Mouse (Mus musculus) midbrain, embryonic 11.5 days (tissue): ENCODE data around the gene Crybb3. TPM values are rescaled to one million over a fixed set of nuclear protein-coding genes. Genes with fewer than 3 reads are reported as not detected.
A peak's percentile ranks its signal among the peaks of the same experiment; 100 is the strongest.
"Not testable (repeated sequence)": the region's sequence is repeated elsewhere in the genome, so short reads cannot be mapped to it uniquely, and the experiment has no call there.

Experiments
- ATAC-seq: fragments of 200-750 bp; cut with Nextera tagmentation; 2 replicates; pipeline ENCODE4 v1.8.0; 2017; ENCODE audit warnings: moderate TSS enrichment, moderate library complexity; ENCODE audit not compliant: low FRiP score
- DNase-seq: peaks from one replicate; pipeline ENCODE4 v3.0.0; 2015; ENCODE audit warnings: low spot score; ENCODE audit errors: missing footprints
- H3K27ac ChIP-seq: fragments of 300-500 bp; sonication (generic); 2 replicates; pipeline ENCODE4 v1.5.1; 2014; ENCODE audit warnings: low read depth, low read length
- H3K27me3 ChIP-seq: fragments of 300-500 bp; sonication (generic); 2 replicates; pipeline ENCODE4 v1.6.1; 2014; ENCODE audit warnings: mild to moderate bottlenecking, low read length, moderate library complexity, mixed read lengths; ENCODE audit not compliant: control insufficient read depth, insufficient read depth
- H3K36me3 ChIP-seq: fragments of 300-500 bp; sonication (generic); 2 replicates; pipeline ENCODE4 v1.6.1; 2014; ENCODE audit warnings: mild to moderate bottlenecking, low read length, moderate library complexity, mixed read lengths; ENCODE audit not compliant: control insufficient read depth, insufficient read depth
- H3K4me1 ChIP-seq: fragments of 300-500 bp; sonication (generic); 2 replicates; pipeline ENCODE4 v1.6.1; 2014; ENCODE audit warnings: low read length; ENCODE audit not compliant: control insufficient read depth, insufficient read depth
- H3K4me2 ChIP-seq: fragments of 300-500 bp; sonication (generic); 2 replicates; pipeline ENCODE4 v1.6.1; 2014; ENCODE audit warnings: mild to moderate bottlenecking, moderate library complexity
- H3K4me3 ChIP-seq: fragments of 300-500 bp; sonication (generic); 2 replicates; pipeline ENCODE4 v1.5.1; 2014; ENCODE audit warnings: low read depth, low read length
- H3K9ac ChIP-seq: fragments of 300-500 bp; sonication (generic); 2 replicates; pipeline ENCODE4 v1.6.1; 2014; ENCODE audit warnings: low read length
- H3K9me3 ChIP-seq: fragments of 300-500 bp; sonication (generic); 2 replicates; pipeline ENCODE4 v1.6.1; 2016; ENCODE audit warnings: low read length; ENCODE audit not compliant: control insufficient read depth
- WGBS: fragments of 180-500 bp; shearing (Covaris S2); extraction: QIAGEN DNeasy Blood & Tissue Kit; methylation state at CpG from one replicate; pipeline ENCODE4 v1.1.7; 2014; 5-methylcytosine and 5-hydroxymethylcytosine counted together
- polyA plus RNA-seq: library from polyadenylated mRNA; unstranded; fragments of >200 nt; fragmentation: Nextera tagmentation; extraction: Ambion mirVana; gene quantifications from 2 replicates; pipeline ENCODE4 v1.2.1, GENCODE M21; 2014

The Crybb3 gene
- polyA plus RNA-seq, 1 experiment from 2014 or later, result 0.18 TPM

DNA sequence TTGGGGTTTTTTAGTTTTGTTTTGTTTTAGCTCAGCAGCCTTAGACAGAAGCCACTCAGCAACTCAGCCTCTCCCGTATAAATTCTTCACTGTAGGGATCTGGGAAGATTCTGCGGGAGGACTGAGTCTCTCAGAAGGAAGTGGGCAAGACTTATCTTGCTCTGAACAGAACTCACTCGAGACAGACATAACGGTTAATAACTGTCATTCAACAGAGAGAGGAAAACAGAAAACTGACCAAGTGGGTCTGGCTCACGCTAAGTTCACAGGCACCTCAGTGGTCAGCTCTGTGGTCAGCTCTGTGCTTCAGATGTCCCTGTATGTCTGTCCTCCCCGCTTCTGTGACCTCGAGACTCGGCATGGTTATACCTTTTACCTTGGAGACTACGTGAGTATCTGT, 37.9 kb upstream of the Crybb3 start:
- H3K36me3 ChIP-seq, result no peaks in the 10 kb centered on the region
- H3K4me3 ChIP-seq, result no peak overlapping the region
- no peak for ATAC-seq
- no peak for DNase-seq
- H3K27me3 ChIP-seq, result no peaks in the 10 kb centered on the region
- H3K9me3 ChIP-seq, result no peaks in the 10 kb centered on the region
- H3K27ac ChIP-seq, result no peak overlapping the region
- WGBS, result 85% methylated on average over 9 of the region's 9 CpGs
- H3K9ac ChIP-seq, result no peak overlapping the region
- peaks cover 6% of the 10 kb centered on the region; the same call in 1 of the 2 replicates for H3K4me1 ChIP-seq
- no peak overlapping the region for H3K4me2 ChIP-seq

DNA sequence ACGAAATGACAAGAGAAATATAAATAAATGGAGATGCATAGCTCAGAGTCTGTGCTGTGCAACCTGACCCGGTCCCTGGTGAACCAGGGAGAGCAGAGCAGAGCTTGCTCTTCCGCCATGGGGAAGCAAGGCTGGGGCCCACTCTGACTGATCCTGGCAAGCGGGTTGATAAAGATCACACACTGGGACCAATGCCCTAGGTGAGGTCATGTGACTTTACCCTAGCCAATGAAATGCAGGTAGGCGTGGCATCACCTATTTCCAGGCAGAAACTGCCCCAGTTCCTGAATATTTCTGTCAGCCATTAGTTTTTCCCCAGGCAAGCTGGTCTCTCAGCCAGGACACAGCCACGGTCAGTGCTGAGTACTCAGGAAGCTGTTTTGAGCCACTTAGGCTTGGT, 37.3 kb upstream of the Crybb3 start:
- Histone ChIP-seq H3K27me3 (no peaks in the 10 kb centered on the region), H3K4me3 (no peak overlapping the region), H3K36me3 (no peaks in the 10 kb centered on the region), H3K4me1 (peaks cover 6% of the 10 kb centered on the region; the same call in 1 of the 2 replicates), H3K27ac (no peak overlapping the region), H3K4me2 (no peak overlapping the region), H3K9ac (no peak overlapping the region), H3K9me3 (no peaks in the 10 kb centered on the region)
- ATAC-seq (no peak), DNase-seq (no peak)
- WGBS, result 53% methylated on average over 6 of the region's 6 CpGs

DNA sequence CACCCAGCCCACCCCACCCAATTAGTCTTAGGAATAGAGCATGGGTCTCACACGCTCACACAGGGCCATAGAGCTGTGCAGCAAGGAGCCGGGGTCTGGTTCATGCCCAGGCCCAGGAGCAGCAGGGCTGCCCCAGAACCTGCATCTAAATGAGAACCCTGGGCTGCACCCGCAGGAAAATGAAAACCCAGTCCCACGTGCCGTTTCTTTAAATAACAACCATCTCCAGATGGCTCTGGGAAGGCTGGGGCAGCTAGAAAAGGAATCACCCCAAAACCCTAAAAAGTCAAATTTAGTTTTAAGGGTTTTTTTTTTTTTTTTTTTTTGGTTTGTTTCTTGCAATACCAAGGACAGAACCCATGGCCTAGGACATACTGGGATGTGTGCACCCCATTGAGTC, 36.0 kb upstream of the Crybb3 start:
- WGBS, result 86% methylated on average over 5 of the region's 5 CpGs
- no peak overlapping the region for H3K4me3 ChIP-seq
- no peak for ATAC-seq
- H3K9ac ChIP-seq, result no peak overlapping the region
- peaks cover 6% of the 10 kb centered on the region; the same call in 1 of the 2 replicates for H3K4me1 ChIP-seq
- H3K9me3 ChIP-seq, result no peaks in the 10 kb centered on the region
- no peak overlapping the region for H3K27ac ChIP-seq
- H3K27me3 ChIP-seq, result no peaks in the 10 kb centered on the region
- DNase-seq, result no peak
- no peaks in the 10 kb centered on the region for H3K36me3 ChIP-seq
- H3K4me2 ChIP-seq, result no peak overlapping the region

DNA sequence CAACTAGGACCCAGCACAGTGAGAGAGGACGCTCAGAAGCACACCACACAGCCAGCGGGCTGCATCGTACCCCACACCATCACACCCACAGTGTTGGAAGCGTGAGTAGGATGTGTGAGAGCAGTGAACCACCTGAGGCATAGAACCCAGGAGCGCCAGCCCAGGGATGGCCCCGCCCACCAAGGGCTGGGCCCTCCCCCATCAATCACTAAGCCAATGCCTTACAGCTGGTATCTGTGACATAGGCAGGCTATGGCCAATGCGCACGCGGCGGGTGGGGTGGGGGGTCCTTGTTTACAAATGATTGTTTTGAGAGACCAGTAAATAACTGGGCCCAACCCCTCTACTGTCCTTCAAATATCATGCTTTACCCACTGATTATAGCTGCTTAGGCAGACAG, 34.5 kb upstream of the Crybb3 start:
- peaks cover 4% of the 10 kb centered on the region for H3K4me1 ChIP-seq
- DNase-seq (no peak), ATAC-seq (no peak)
- H3K9ac ChIP-seq, result no peak overlapping the region
- H3K27ac ChIP-seq, result no peak overlapping the region
- no peak overlapping the region for H3K4me3 ChIP-seq
- 70% methylated on average over 10 of the region's 10 CpGs for WGBS
- no peaks in the 10 kb centered on the region for H3K27me3 ChIP-seq
- H3K9me3 ChIP-seq, result no peaks in the 10 kb centered on the region
- H3K4me2 ChIP-seq, result no peak overlapping the region
- no peaks in the 10 kb centered on the region for H3K36me3 ChIP-seq

DNA sequence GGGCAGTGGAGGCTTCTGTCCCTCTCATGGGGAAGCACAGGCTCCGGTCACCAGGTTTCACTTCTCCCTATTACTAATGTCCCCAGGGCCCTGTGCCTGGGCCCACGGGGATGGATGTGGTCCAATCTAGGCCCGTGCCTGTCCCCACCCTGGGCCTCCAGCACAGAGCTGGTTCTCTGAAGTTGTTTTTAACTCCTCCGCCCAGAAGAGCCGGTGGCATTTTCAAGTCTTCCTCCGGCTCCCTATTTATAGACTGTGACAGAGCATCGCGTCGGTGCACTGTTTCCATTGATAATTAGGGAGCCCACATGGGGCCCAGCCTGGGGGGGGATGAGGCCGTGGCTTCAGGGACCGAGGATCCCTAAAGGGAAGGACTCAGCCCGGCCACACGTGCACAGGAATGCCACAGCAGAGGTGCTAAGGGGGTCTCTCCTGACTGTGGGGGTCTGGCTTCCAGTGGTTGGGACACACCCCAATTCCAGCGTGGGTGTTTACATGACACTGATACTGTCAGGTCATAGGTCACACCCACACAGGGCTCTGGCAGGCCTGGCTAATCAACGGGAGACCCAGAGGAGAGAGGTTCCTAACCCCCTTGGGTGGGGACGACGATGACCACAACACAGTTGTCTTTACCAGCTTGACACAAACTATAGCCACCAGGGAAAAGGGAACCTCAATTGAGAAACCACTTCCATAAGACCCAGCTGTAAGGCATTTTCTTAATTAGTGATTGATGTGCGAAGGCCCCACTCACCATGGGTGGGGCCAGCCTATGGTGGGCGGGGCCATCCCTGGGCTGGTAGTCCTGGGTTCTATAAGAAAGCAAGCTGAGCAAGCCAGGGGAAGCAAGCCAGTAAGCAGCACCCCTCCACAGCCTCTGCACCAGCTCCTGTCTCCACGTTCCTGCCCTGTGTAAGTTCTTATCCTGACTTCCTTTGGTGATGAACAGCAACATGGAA, 33.2 kb upstream of the Crybb3 start:
- no peak overlapping the region for H3K4me2 ChIP-seq
- no peak overlapping the region for H3K27ac ChIP-seq
- DNase-seq, result no peak
- H3K9me3 ChIP-seq, result no peaks in the 10 kb centered on the region
- no peak overlapping the region for H3K4me3 ChIP-seq
- peaks cover 6% of the 10 kb centered on the region for H3K4me1 ChIP-seq
- 71% methylated on average over 20 of the region's 20 CpGs for WGBS
- no peaks in the 10 kb centered on the region for H3K27me3 ChIP-seq
- ATAC-seq, result no peak
- no peaks in the 10 kb centered on the region for H3K36me3 ChIP-seq
- H3K9ac ChIP-seq, result no peak overlapping the region

DNA sequence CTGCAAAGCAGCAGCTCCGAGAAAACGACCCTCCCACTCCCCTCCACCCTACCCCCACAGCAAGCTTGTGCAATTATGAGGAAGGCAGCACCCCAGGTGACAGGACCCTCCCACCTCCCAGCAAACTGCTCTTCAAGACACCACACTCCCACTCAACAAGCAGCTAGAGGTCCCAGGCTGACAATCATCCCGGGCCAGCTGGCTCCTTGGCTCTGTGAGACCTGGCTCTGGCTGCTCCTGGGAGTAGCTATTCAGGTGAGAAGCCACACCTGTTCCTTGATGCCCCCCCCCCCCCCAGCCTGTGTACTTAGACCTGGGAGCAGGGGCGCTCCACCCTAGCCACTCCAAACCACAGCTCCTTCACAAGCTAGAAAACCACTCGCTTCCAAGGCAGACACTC, 31.7 kb upstream of the Crybb3 start:
- Histone ChIP-seq H3K27ac (no peak overlapping the region), H3K36me3 (no peaks in the 10 kb centered on the region), H3K4me2 (no peak overlapping the region), H3K4me3 (no peak overlapping the region), H3K4me1 (peaks cover 6% of the 10 kb centered on the region), H3K27me3 (no peaks in the 10 kb centered on the region), H3K9ac (no peak overlapping the region), H3K9me3 (no peaks in the 10 kb centered on the region)
- DNase-seq (no peak), ATAC-seq (no peak)
- whole genome bisulfite sequencing, result 46% methylated on average over 5 of the region's 5 CpGs

DNA sequence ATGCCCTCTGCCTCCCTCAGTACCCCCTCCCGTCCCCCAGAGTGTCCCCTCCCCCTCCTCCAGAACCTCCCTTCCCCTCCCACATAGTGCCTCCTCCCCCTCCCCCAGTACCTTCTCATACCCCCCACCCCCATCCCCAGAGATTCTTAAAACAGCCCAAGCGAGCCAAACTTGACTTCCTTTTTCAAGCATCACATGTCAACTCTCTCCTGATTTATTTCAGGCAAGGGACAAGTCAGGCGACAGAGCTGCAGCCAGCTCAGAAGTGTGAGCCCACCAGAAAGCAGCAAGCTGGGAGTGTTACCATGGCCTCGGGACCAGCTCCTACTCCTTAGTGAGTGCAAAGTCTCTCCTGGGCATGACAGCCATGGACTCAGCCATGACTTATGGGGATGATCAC, 30.0 kb upstream of the Crybb3 start:
- no peak overlapping the region for H3K27ac ChIP-seq
- no peak for DNase-seq
- H3K4me1 ChIP-seq, result peaks cover 6% of the 10 kb centered on the region

DNA sequence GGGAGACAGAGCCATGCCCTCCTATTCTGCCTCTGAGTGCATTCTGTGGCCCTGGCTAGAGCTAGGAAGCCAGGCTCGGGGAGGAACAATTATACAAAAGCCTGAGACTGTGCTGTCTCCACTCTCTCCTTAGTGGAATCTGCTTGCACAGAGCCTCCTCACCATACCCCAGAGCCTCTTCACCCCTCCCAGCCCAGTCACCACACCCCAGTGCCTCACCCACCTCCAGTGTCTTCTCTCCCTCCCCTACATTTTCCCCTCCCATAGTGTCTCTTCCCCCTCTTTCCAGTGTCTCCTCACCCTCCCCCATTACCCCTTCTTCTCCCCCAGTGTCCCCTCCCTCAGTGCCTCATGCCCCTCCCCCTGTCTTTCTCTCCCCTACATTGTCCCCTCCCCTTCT, 29.5 kb upstream of the Crybb3 start:
- Histone ChIP-seq H3K27me3 (no peaks in the 10 kb centered on the region), H3K27ac (peak overlapping the region; percentile 14; the same call in 1 of the 2 replicates), H3K9ac (0 out of 2 replicates have a peak overlapping the region, but pooled peaks have one; percentile 22), H3K9me3 (no peaks in the 10 kb centered on the region), H3K4me2 (no peak overlapping the region), H3K4me3 (no peak overlapping the region), H3K4me1 (peaks cover 6% of the 10 kb centered on the region), H3K36me3 (no peaks in the 10 kb centered on the region)
- ATAC-seq (no peak), DNase-seq (peak; percentile 86)
- WGBS, result 0% methylated on average over 1 of the region's 1 CpGs

More for the DNA sequence above, 30.0 kb upstream of the Crybb3 start:
- Histone ChIP-seq H3K4me2 (no peak overlapping the region), H3K9me3 (no peaks in the 10 kb centered on the region), H3K36me3 (no peaks in the 10 kb centered on the region), H3K4me3 (no peak overlapping the region), H3K27me3 (no peaks in the 10 kb centered on the region), H3K9ac (no peak overlapping the region)
- 15% methylated on average over 4 of the region's 4 CpGs for WGBS
- no peak for ATAC-seq

DNA sequence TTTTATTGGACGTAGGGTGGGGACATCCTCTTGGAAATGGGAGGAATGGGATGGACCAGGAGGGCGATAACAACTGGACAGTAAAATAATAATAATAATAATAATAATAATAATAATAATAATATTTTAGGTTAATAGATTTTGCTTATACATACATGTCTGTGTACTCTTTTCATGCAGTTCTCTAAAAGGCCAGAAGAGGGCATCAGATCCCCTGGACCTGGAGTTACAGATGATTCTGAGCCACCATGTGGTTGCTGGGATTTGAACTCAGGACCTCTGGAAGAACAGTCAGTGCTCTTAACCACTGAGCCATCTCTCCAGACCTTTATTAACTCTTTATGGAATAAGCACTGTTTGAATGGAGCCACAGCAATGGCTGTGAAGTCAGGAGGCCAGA, 28.3 kb upstream of the Crybb3 start:
- H3K4me2 ChIP-seq, H3K4me3 ChIP-seq, H3K9ac ChIP-seq, DNase-seq, H3K27me3 ChIP-seq, H3K9me3 ChIP-seq, H3K36me3 ChIP-seq, ATAC-seq, H3K4me1 ChIP-seq, H3K27ac ChIP-seq: not testable (repeated sequence)
- WGBS, result 93% methylated on average over 2 of the region's 2 CpGs
